Mouse (Mus musculus) common myeloid progenitor, adult 5-6 weeks (primary cell): ENCODE measurements at regions not wholly inside any gene's neighbourhood (a gene's known extent, or its start where the extent isn't known, plus 50 kb on each side); places are given as distances from the start of the nearest gene placed in this dataset.

Experiments used
- ATAC-seq: replicated peaks from 2 replicates; pipeline ENCODE4 v1.8.0; 2016; ENCODE audit warnings: low read depth, mild to moderate bottlenecking, moderate TSS enrichment, inconsistent platforms; ENCODE audit not compliant: poor library complexity, severe bottlenecking

- no peak for ATAC-seq
Measured at GRCm38 (mm10) chr4:105323446-105323845, 166.3 kb downstream of the Plpp3 start.

- ATAC-seq = no peak
Measured at GRCm38 (mm10) chr4:105326989-105327388, 169.8 kb downstream of the Plpp3 start.

GRCm38 (mm10) chr4:105327711-105328471, 170.7 kb downstream of the Plpp3 start:
- no peak for ATAC-seq

GRCm38 (mm10) chr4:105328776-105329175, 171.6 kb downstream of the Plpp3 start:
- ATAC-seq = no peak

- no peak for ATAC-seq
Measured at GRCm38 (mm10) chr4:105332081-105332480, 174.9 kb downstream of the Plpp3 start.

- no peak for ATAC-seq
Measured at GRCm38 (mm10) chr4:105335872-105336271, 178.7 kb downstream of the Plpp3 start.

GRCm38 (mm10) chr4:105336557-105336956, 179.4 kb downstream of the Plpp3 start:
- no peak for ATAC-seq

GRCm38 (mm10) chr4:105338131-105338530, 181.0 kb downstream of the Plpp3 start:
- no peak for ATAC-seq

GRCm38 (mm10) chr4:105338861-105339260, 181.7 kb downstream of the Plpp3 start:
- no peak for ATAC-seq

- no peak for ATAC-seq
Measured at GRCm38 (mm10) chr4:105341274-105341673, 184.1 kb downstream of the Plpp3 start.

GRCm38 (mm10) chr4:105346846-105347245, 189.7 kb downstream of the Plpp3 start:
- ATAC-seq = no peak

- no peak for ATAC-seq
Measured at GRCm38 (mm10) chr4:105347911-105348310, 190.8 kb downstream of the Plpp3 start.

- ATAC-seq = no peak
Measured at GRCm38 (mm10) chr4:105349316-105350207, 192.4 kb downstream of the Plpp3 start.

- no peak; the same call in 1 of the 2 replicates for ATAC-seq
Measured at GRCm38 (mm10) chr4:105352342-105352741, 195.2 kb downstream of the Plpp3 start.

- ATAC-seq = peak; percentile 56; the same call in 1 of the 2 replicates
Measured at GRCm38 (mm10) chr4:105352953-105353352, 195.8 kb downstream of the Plpp3 start.

- no peak for ATAC-seq
Measured at GRCm38 (mm10) chr4:105354097-105354496, 196.9 kb downstream of the Plpp3 start.

- no peak for ATAC-seq
Measured at GRCm38 (mm10) chr4:105356616-105357015, 199.5 kb downstream of the Plpp3 start.

- ATAC-seq = no peak
Measured at GRCm38 (mm10) chr4:105358725-105359124, 201.6 kb downstream of the Plpp3 start.

GRCm38 (mm10) chr4:105364496-105364895, 207.3 kb downstream of the Plpp3 start:
- ATAC-seq = no peak

- no peak for ATAC-seq
Measured at GRCm38 (mm10) chr4:105365076-105365475, 207.9 kb downstream of the Plpp3 start.

- no peak for ATAC-seq
Measured at GRCm38 (mm10) chr4:105376591-105376990, 219.4 kb downstream of the Plpp3 start.
